Mouse (Mus musculus): Measurements from ENCODE around the gene Gm20662.

The Gm20662 gene

GRCm38 (mm10) chr9:107996049-107996448 lies at the start of gene Gm20662:
TSS of gene Gm20662 (plus strand) at chr9:107996349.
- in situ Hi-C loops (cut with MboI, MseI) = no loop called here

DNA sequence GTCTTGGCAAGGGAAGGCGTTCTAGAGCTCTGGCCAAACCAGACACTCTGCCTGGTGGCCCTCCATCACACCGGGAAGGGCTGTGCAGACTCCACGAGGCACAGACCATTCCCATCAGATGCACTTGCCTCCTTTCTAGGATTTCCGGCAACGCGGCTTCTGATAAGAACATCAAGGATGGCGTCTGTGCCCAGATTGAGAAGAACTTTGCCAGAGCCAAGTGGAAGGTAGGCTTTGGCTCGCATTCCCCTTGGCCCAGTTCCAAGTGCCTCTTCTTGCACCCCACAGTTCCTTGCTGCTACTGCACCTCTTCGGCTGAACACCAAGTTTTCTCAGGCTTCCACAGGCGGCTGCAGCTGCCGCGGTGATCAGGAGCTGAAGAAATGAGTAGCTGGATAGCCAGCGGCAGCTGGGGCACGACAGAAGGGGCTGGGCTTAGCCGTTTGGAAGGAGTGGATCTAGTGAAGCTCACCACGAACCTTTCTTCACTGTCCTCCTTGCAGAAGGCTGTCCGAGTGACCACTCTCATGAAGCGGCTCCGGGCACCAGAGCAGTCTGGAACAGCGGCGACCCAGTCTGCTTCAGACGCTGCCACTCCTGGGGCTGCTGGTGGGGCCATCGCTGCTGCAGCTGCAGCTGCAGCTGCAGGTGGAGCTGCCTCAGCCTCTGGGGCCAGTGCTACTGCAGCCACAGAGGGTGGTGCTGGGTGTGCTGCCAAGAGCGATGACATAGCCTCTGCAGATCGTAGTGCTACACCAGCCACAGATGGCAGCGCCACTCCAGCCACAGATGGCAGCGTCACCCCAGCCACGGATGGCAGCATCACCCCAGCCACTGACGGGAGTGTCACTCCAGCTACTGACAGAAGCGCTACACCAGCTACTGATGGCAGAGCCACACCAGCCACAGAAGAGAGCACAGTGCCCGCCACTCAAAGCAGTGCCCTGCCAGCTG lies 48.6 kb upstream of the Gm20662 start:
- in situ Hi-C loops (cut with MboI, MseI) = no loop called here

DNA sequence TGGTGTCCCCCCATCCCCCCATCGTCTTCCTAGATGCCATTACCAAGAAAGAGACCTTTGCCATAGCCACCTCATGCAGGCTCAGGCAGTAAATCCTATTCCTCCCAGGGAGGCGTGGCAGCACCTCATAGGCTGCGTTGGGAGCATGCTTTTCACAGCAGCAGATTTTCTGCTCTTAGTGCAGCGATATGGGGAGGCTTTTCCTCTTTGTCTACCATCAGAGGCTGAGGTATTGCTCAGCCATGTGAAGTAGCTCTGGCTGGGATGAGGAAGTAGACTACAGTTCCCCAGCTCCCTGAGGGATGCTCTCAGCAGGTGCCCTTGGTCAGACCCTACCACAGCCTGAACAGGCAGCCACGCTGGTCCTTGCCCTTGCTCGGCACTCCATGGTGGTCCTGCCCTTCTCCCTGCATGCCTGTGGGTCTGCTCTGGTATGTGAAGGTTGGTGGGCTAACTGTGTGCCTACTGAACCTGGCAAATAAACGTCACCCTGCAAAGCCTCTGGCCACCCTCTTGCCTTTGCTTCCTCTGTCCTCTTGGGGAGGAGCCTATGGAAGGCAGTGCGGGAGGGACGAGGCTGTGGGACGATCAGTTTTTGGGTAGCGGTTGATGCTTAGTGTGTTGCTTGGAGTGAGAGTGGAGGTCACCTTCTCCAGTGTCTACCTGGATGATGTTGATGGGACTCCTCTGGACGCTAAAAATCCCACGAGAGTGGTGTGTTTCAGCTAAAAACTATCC lies 46.8 kb upstream of the Gm20662 start:
- in situ Hi-C loops (cut with MboI, MseI) = no loop called here

GRCm38 (mm10) chr9:107949922-107950235 lies 46.3 kb upstream of the Gm20662 start, which contains the start of gene Traip:
TSS of gene Traip (plus strand) at chr9:107950136.
- in situ Hi-C loops (cut with MboI, MseI) = no loop called here

GRCm38 (mm10) chr9:107950460-107951355 lies 45.4 kb upstream of the Gm20662 start:
- in situ Hi-C loops (cut with MboI, MseI) = no loop called here

DNA sequence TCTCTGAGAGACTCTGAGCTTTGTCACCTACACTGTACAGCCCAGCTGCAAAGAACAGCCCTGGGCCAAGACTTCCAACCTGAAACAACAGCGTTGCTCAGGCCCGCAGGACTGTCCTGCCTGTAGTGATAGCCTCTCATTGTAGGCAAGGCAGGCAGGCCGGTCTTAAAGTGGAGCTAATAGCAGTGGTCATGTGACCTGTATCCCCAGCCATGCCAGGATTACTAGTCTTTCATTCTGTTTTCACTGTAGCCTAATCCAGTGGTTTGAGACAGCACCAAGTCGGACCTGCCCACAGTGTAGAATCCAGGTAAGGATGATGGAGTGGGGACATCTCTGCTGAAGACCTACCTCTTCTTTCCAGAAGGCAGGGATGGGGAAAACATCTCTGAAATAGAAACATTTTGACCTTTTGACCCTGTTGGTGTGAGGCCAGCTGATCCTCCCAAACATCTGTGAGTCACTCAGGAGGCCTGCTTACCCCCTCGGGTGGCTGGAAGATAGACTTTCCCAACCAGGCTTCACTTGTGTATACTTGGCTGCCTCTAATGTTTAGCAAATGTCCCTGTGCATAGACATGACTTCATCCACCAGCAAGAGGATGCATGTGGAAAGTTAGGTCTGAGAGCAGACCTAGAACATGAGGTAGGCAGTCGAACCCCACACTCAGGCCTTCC lies 40.4 kb upstream of the Gm20662 start:
- in situ Hi-C loops (cut with MboI, MseI) = no loop called here

- in situ Hi-C loops (cut with MboI, MseI) = no loop called here
Observed at GRCm38 (mm10) chr9:107957141-107957540, 39.0 kb upstream of the Gm20662 start.

DNA sequence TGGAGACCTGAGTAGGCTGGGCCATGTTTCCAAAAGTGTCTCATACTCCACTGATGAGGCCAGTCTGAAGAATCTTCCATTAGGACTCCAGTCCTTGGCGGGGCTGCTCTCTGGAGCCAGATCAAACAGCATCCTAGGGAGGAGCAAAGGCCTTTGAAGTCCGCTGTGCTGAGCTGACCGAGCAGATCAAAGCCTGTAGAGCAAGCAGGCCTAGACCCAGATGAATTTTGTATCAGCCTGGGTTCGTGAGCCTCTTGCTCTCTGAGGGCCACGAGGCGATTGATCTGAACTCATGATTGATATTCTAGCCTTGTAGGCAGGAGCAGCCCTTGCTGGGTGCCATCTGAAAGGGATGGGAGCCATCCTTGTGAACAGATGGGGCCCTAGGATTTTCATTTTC lies 36.3 kb upstream of the Gm20662 start:
- in situ Hi-C loops (cut with MboI, MseI) = no loop called here

DNA sequence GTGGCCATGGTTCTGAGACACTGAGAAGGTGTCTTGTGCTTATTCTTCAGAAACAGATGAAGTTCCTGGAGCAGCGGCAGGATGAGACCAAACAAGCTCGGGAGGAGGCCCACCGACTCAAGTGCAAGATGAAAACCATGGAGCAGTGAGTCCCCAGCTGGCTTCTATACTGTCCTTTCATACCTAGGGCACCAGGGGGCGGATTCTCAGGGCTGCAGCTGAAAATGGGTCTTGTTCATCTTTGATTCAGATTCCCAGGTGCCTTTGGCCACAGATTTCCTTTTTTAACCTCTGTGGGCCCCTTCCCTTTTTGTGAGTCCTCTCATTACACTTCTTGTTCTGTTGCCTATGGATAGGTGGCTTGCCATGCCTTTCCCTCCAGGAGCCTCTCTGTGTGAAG lies 35.2 kb upstream of the Gm20662 start:
- in situ Hi-C loops (cut with MboI, MseI) = no loop called here

DNA sequence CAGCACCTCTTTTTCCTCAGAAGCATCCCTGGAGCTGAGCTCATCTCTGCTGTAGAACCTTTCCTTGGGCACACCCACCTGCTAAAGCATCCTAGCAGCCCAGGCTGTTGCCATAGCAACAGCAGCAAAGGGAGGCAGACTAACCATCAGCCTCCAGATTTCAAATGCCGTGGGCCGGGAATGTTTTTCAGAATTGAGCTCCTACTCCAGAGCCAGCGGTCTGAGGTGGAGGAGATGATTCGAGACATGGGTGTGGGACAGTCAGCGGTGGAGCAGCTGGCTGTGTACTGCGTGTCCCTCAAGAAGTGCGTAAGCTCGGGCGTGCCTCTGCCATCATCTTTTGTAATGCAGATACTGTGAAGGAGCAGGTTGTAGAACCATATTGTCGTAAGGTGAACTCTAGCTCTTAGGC lies 34.8 kb upstream of the Gm20662 start:
- in situ Hi-C loops (cut with MboI, MseI) = no loop called here

- in situ Hi-C loops (cut with MboI, MseI) = no loop called here
Observed at GRCm38 (mm10) chr9:107961881-107962280, 34.3 kb upstream of the Gm20662 start.

DNA sequence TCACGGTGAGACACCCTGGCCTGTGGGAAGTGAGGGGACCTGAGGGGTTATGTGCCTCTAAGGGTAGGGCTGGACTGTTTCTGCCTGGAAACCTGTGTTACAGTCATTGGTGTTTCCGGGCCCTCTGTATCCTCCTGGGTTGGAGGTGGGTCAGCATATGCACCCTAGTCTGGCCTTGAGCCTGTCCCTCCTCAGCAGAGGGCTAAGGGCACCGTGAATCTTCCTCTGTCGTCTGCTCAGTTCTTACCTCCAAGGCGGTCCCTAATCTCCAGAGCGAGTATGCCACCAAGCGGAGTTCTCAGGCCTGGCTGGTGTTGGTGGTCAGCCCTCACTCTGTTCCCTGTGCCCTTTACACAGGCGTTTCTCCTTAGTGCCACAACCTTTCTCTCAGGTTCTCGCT lies 33.2 kb upstream of the Gm20662 start:
- in situ Hi-C loops (cut with MboI, MseI) = no loop called here

- in situ Hi-C loops (cut with MboI, MseI) = no loop called here
Observed at GRCm38 (mm10) chr9:107963700-107964099, 32.4 kb upstream of the Gm20662 start.

- in situ Hi-C loops (cut with MboI, MseI) = loop anchor here (5.0 kb wide), 1 partner anchor 103 kb away; no protein-coding TSS in a partner anchor
Observed at GRCm38 (mm10) chr9:107964681-107965080, 31.5 kb upstream of the Gm20662 start.

- in situ Hi-C loops (cut with MboI, MseI) = loop anchor here (5.0 kb wide), 1 partner anchor 101 kb away; no protein-coding TSS in a partner anchor
Observed at GRCm38 (mm10) chr9:107966676-107967075, 29.5 kb upstream of the Gm20662 start.

- in situ Hi-C loops (cut with MboI, MseI) = loop anchor here (5.0 kb wide), 1 partner anchor 100 kb away; no protein-coding TSS in a partner anchor
Observed at GRCm38 (mm10) chr9:107967437-107967836, 28.7 kb upstream of the Gm20662 start.

GRCm38 (mm10) chr9:107968531-107968930 lies 27.6 kb upstream of the Gm20662 start:
- in situ Hi-C loops (cut with MboI, MseI) = loop anchor here (5.0 kb wide), 1 partner anchor 99 kb away; no protein-coding TSS in a partner anchor

DNA sequence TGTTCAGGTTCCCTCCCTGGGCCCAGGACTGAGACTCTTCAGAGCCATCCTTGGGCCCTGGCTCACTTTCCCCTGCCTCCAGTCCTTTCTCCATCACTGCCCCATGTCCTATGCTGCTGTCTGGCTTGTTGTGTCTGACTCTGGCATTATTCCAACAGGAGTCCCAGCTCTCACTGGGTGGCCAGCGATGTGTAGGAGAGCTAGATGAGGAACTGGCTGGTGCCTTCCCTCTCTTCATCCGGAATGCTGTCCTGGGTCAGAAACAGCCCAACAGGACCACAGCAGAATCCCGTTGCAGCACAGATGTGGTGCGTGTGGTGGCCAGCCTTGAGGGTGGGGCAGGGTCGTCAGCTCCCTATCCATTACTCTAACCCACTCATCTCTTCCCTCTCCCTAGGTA lies 25.8 kb upstream of the Gm20662 start:
- in situ Hi-C loops (cut with MboI, MseI) = no loop called here

GRCm38 (mm10) chr9:107971690-107972541 lies 24.2 kb upstream of the Gm20662 start:
- in situ Hi-C loops (cut with MboI, MseI) = no loop called here
